Mouse (Mus musculus): ENCODE data around the gene Ccdc50.

Gene Ccdc50

GRCm38 (mm10) chr16:27396951-27397350 is 8.3 kb downstream of the Ccdc50 start:
- DNase-seq = no peak

- no peak for DNase-seq
These were observed 10.5 kb downstream of the Ccdc50 start for GRCm38 (mm10) chr16:27399026-27399718.

- DNase-seq = no peak
These were observed 11.1 kb downstream of the Ccdc50 start for GRCm38 (mm10) chr16:27399719-27400253.

- DNase-seq = no peak
These were observed 12.9 kb downstream of the Ccdc50 start for GRCm38 (mm10) chr16:27401579-27401978.

- no peak for DNase-seq
These were observed 15.4 kb downstream of the Ccdc50 start for GRCm38 (mm10) chr16:27404107-27404506.

- DNase-seq = no peak
These were observed 28.4 kb downstream of the Ccdc50 start for GRCm38 (mm10) chr16:27416937-27417584.

- DNase-seq = no peak
These were observed 29.0 kb downstream of the Ccdc50 start for GRCm38 (mm10) chr16:27417632-27418031.

- no peak for DNase-seq
These were observed 32.3 kb downstream of the Ccdc50 start for GRCm38 (mm10) chr16:27420982-27421381.

- DNase-seq = no peak
These were observed 46.4 kb downstream of the Ccdc50 start for GRCm38 (mm10) chr16:27435034-27435433.

GRCm38 (mm10) chr16:27443941-27444340 is 55.3 kb downstream of the Ccdc50 start:
- peak in 1 of 2 experiments; percentile 42 for DNase-seq

GRCm38 (mm10) chr16:27449360-27449759 is 60.7 kb downstream of the Ccdc50 start:
- DNase-seq = no peak

- DNase-seq = no peak
These were observed 62.0 kb downstream of the Ccdc50 start for GRCm38 (mm10) chr16:27450655-27451054.

- peak; percentile 81 to 89 for DNase-seq
These were observed 64.7 kb downstream of the Ccdc50 start for GRCm38 (mm10) chr16:27453396-27453795.

- DNase-seq = no peak
These were observed 65.2 kb downstream of the Ccdc50 start for GRCm38 (mm10) chr16:27453823-27454222.

- DNase-seq = peak; percentile 72 to 85
These were observed 68.6 kb downstream of the Ccdc50 start for GRCm38 (mm10) chr16:27457273-27457672.

- no peak for DNase-seq
These were observed 80.1 kb downstream of the Ccdc50 start for GRCm38 (mm10) chr16:27468731-27469130.

GRCm38 (mm10) chr16:27471389-27471788 is 82.7 kb downstream of the Ccdc50 start:
- no peak for DNase-seq

- no peak for DNase-seq
These were observed 95.2 kb downstream of the Ccdc50 start for GRCm38 (mm10) chr16:27483834-27484233.
